Comparison of ENCODE assay signal across 8 mouse cellular contexts in genomic region chr6:148441871-148442270, GRCm38 (mm10). TPM values are rescaled to one million over a fixed set of nuclear protein-coding genes. Genes with fewer than 3 reads are reported as not detected.
A peak's percentile ranks its signal among the peaks of the same experiment; 100 is the strongest.
DNase-seq lines count a peak whose midpoint lies in the region.

No protein-coding gene starts in this region.

- H3K27me3 ChIP-seq in limb, embryonic 10.5 days (ENCODE audit: low read depth, poor library complexity, severe bottlenecking) = peaks cover 63% of the 10 kb centered on the region

- intact Hi-C loops in heart, postnatal 10 days (cut with DNase I) = loop anchor here (5.0 to 10.0 kb wide), 2 partner anchors 35 to 243 kb away; no protein-coding TSS in a partner anchor

- H3K27ac ChIP-seq in limb, embryonic 10.5 days = no peak overlapping the region

- H3K4me3 ChIP-seq in limb, embryonic 10.5 days = peak overlapping the region; percentile 81; the same call in 1 of the 2 replicates

- peak; percentile 18 to 26 for DNase-seq in right cerebral cortex, adult 2 months (ENCODE audit: low spot score in 2 of 2)
- no peak for DNase-seq in right cerebral cortex, postnatal 25 days
- DNase-seq in heart, postnatal 10 days = peak; percentile 50 to 72
- peak; percentile 41 for DNase-seq in limb, embryonic 10.5 days (ENCODE audit: low spot score)
- DNase-seq in cerebellum, postnatal 25 days = no peak
- no peak for DNase-seq in layer of hippocampus, postnatal 36 days
- no peak for DNase-seq in liver
- no peak for DNase-seq in right cerebral cortex, postnatal 4 days

- peaks cover 35% of the 10 kb centered on the region for H3K4me1 ChIP-seq in limb, embryonic 10.5 days

- WGBS in limb, embryonic 10.5 days = 8% methylated on average over 5 of the region's 5 CpGs

- no peaks in the 10 kb centered on the region for H3K36me3 ChIP-seq in limb, embryonic 10.5 days

- no peaks in the 10 kb centered on the region for H3K9me3 ChIP-seq in limb, embryonic 10.5 days (replicated peaks)

RNA-seq across cellular contexts. Expression of gene Tmtc1, which starts 2.3 kb away (rescaled TPM):
- 10 to 100 TPM; 22.5 to 29.0 TPM for total RNA-seq in heart, postnatal 10 days (2021)
- 0.26 and 1.2 TPM in 2 replicates for polyA plus RNA-seq in limb, embryonic 10.5 days (2016; fragmentation: Nextera tagmentation; extraction: Ambion mirVana)
- total RNA-seq in layer of hippocampus, postnatal 36 days (2021) = 10 to 100 TPM; 36.9 to 43.8 TPM

Comparison
In these comparisons a context has a peak if more than half of its experiments do, and no peak if none do; other contexts are left out.
1. DNase-seq: peak in right cerebral cortex, adult 2 months (2 of 2), heart, postnatal 10 days (2 of 2) and limb, embryonic 10.5 days (single experiment); none in right cerebral cortex, postnatal 25 days (single experiment), cerebellum, postnatal 25 days (0 of 2), layer of hippocampus, postnatal 36 days (0 of 2), liver (single experiment) and right cerebral cortex, postnatal 4 days (single experiment).